Mouse (Mus musculus) small intestine, adult 2 months (tissue): Measurements from ENCODE around the gene Ccr7.

Experiments used
- CTCF ChIP-seq: fragments of 200-500 bp; IDR thresholded peaks from 2 replicates; pipeline ENCODE4 v1.5.1; 2012; ENCODE audit warnings: low read depth, mild to moderate bottlenecking, control low read depth, inconsistent platforms, low read length, moderate library complexity, mixed read lengths; ENCODE audit not compliant: insufficient replicate concordance, insufficient read length; ENCODE audit errors: extremely low read depth
- POLR2A ChIP-seq: fragments of 200-500 bp; IDR thresholded peaks from 2 replicates; pipeline ENCODE4 v1.6.1; 2012; ENCODE audit warnings: low read depth, mild to moderate bottlenecking, control low read depth, inconsistent platforms, low read length, moderate library complexity

GRCm38 (mm10) chr11:99130736-99131462 lies 24.0 kb downstream of the Ccr7 start:
- TF ChIP-seq POLR2A (no peak), CTCF (no peak)
